Mouse (Mus musculus): Measurements from ENCODE around the gene Mllt10. TPM values are rescaled to one million over a fixed set of nuclear protein-coding genes. Genes with fewer than 3 reads are reported as not detected.

The Mllt10 gene
- polyA plus RNA-seq, 1 experiment from 2014 or later: 52.2 TPM

Small RNA genes within 50 kb of the gene (microRNA-seq; reads per million reads assigned to microRNA genes)
- gene Gm23638 (not detected), gene Mir7655 (11.4 reads per million, percentile 26 among the genes with 10 or more reads in this experiment)

Other genes with a start within 250 kb of the Mllt10 start
- not detected in 2 replicates for gene H2al2a, start 58.3 kb upstream of the Mllt10 start, polyA plus RNA-seq (2015; fragmentation: Nextera tagmentation; extraction: Ambion mirVana)
- 11.3 and 12.7 TPM in 2 replicates for gene A930004D18Rik, start 17.5 kb upstream of the Mllt10 start, polyA plus RNA-seq (2015; fragmentation: Nextera tagmentation; extraction: Ambion mirVana)
- gene Skida1, start 6.2 kb upstream of the Mllt10 start, polyA plus RNA-seq (2015; fragmentation: Nextera tagmentation; extraction: Ambion mirVana): 4.0 TPM in 2 replicates